Mouse (Mus musculus): ENCODE measurements around the gene Gcsh. TPM values are rescaled to one million over a fixed set of nuclear protein-coding genes. Genes with fewer than 3 reads are reported as not detected.

Gene Gcsh
- polyA plus RNA-seq, 1 experiment from 2014 or later: 173 TPM

DNA sequence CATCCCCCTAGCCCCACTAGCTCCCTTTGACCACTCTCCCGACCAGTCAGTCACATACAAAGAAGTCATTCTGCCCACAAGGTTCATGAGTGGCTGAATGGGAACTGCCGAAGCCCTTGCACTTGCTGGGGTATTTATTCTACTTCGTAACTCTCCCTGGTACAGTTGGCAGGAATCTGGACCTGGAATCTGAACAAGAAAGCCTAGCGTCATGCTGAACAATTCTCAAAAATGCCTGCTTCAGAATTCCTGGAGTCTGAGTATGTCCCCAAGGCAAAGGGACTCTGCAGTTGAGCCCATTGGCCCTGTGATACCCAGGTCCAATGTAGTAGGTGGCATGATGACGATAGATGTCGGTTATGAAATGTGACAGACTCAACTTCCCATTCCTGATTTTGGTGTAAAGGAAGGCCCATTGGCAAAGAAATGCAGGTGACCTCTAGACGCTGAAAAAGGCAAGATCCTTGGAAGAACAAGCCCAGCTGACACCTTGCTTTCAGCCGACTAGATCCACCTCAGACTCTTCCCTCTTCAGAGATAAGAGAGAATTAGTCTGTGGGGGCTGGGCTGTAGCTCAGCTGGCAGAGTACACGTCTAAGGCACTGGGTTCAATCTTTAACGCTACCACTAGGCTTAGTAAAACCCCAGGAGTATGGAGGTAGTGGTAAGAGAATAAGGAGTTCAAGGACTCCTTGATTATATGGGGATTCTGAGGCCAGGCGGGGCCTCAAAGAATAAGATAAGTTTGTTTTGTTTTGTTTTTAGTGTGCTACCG lies 50.9 kb downstream of the Gcsh start:
- 72% methylated on average over 12 of the region's 12 CpGs for WGBS
- 0 out of 2 replicates have a peak, but pooled peaks cover 2% of the 10 kb centered on the region for H3K36me3 ChIP-seq (ENCODE audit: control insufficient read depth, insufficient read depth, low read length)
- H3K4me3 ChIP-seq (ENCODE audit: low read length): no peak overlapping the region
- peak overlapping the region; percentile 38; the same call in 1 of the 2 replicates for H3K4me2 ChIP-seq (ENCODE audit: low read depth, low read length)
- H3K27me3 ChIP-seq (replicated peaks; ENCODE audit: control insufficient read depth, insufficient read depth, low read length): no peaks in the 10 kb centered on the region
- no peak overlapping the region for H3K9ac ChIP-seq (ENCODE audit: low read depth, low read length)
- peaks cover 7% of the 10 kb centered on the region for H3K4me1 ChIP-seq (ENCODE audit: control insufficient read depth, insufficient read depth, low read length)
- no peak for ATAC-seq
- no peaks in the 10 kb centered on the region for H3K9me3 ChIP-seq (ENCODE audit: control insufficient read depth, low read length)
- no peak overlapping the region for H3K27ac ChIP-seq (ENCODE audit: low read length)

- no peak overlapping the region for H3K4me3 ChIP-seq (ENCODE audit: low read length)
- H3K9me3 ChIP-seq (ENCODE audit: control insufficient read depth, low read length): no peaks in the 10 kb centered on the region
- no peaks in the 10 kb centered on the region for H3K27me3 ChIP-seq (replicated peaks; ENCODE audit: control insufficient read depth, insufficient read depth, low read length)
- H3K4me1 ChIP-seq (ENCODE audit: control insufficient read depth, insufficient read depth, low read length): no peaks in the 10 kb centered on the region
- no peak overlapping the region for H3K27ac ChIP-seq (ENCODE audit: low read length)
- no peak overlapping the region for H3K4me2 ChIP-seq (ENCODE audit: low read depth, low read length)
- no peak for ATAC-seq
- H3K9ac ChIP-seq (ENCODE audit: low read depth, low read length): no peak overlapping the region
- peaks cover 6% of the 10 kb centered on the region; the same call in 1 of the 2 replicates for H3K36me3 ChIP-seq (ENCODE audit: control insufficient read depth, insufficient read depth, low read length)
- WGBS: 79% methylated on average over 6 of the region's 6 CpGs
Observed at GRCm38 (mm10) chr8:116935506-116935905, 57.8 kb downstream of the Gcsh start.

DNA sequence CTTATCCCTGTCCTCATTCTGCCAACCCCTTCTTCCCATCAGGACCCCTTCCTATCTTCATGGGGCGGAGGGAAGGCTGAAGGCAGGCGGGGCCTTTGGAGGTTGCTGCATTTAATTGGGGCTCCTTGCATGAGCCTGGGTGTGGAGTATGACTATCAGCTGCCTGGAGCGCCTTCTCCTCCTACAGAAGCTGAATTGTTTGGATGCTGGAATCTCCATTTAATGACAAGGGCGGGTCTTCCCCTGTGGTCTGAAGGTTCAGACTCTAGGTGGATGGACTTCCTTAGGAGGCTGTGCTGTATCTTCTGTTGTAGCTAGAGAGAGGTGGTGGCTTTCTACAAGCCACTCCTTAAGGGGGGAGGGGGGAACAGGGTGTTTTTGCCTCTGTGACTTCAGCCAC lies 58.4 kb downstream of the Gcsh start:
- Histone ChIP-seq H3K27ac (ENCODE audit: low read length) (no peak overlapping the region), H3K4me3 (ENCODE audit: low read length) (no peak overlapping the region), H3K9me3 (ENCODE audit: control insufficient read depth, low read length) (no peaks in the 10 kb centered on the region), H3K9ac (ENCODE audit: low read depth, low read length) (no peak overlapping the region), H3K27me3 (replicated peaks; ENCODE audit: control insufficient read depth, insufficient read depth, low read length) (no peaks in the 10 kb centered on the region), H3K4me2 (ENCODE audit: low read depth, low read length) (no peak overlapping the region), H3K4me1 (ENCODE audit: control insufficient read depth, insufficient read depth, low read length) (no peaks in the 10 kb centered on the region), H3K36me3 (ENCODE audit: control insufficient read depth, insufficient read depth, low read length) (peaks cover 6% of the 10 kb centered on the region; the same call in 1 of the 2 replicates)
- 88% methylated on average over 4 of the region's 4 CpGs for WGBS
- no peak for ATAC-seq

Other genes starting within 250 kb of the Gcsh start
- gene Cmc2, start 72.1 kb downstream of the Gcsh start, polyA plus RNA-seq (2015; fragmentation: Nextera tagmentation; extraction: Ambion mirVana): 68.1 and 77.2 TPM in 2 replicates
- 20.4 and 26.9 TPM in 2 replicates for gene Cenpn, start 71.8 kb downstream of the Gcsh start, polyA plus RNA-seq (2015; fragmentation: Nextera tagmentation; extraction: Ambion mirVana)
- 7.9 and 9.6 TPM in 2 replicates for gene Atmin, start 50.1 kb downstream of the Gcsh start, polyA plus RNA-seq (2015; fragmentation: Nextera tagmentation; extraction: Ambion mirVana)
- gene 1700030J22Rik, start 14.6 kb downstream of the Gcsh start, polyA plus RNA-seq (2015; fragmentation: Nextera tagmentation; extraction: Ambion mirVana): 0.76 and 0.80 TPM in 2 replicates
- 0.18 and 0.28 TPM in 2 replicates for gene Pkd1l2, start 88.9 kb upstream of the Gcsh start, polyA plus RNA-seq (2015; fragmentation: Nextera tagmentation; extraction: Ambion mirVana)
- 1.2 TPM in 2 replicates for gene Bco1, start 102.3 kb upstream of the Gcsh start, polyA plus RNA-seq (2015; fragmentation: Nextera tagmentation; extraction: Ambion mirVana)
- gene Gan, start 164.6 kb upstream of the Gcsh start, polyA plus RNA-seq (2015; fragmentation: Nextera tagmentation; extraction: Ambion mirVana): 1.5 TPM in 2 replicates

Measured in intestine, embryonic 16.5 days (tissue).